Mouse (Mus musculus) activated CD4-positive, CD25-positive, alpha-beta regulatory T cell, adult 4 months (primary cell): ENCODE measurements at regions not wholly inside any gene's neighbourhood (a gene's known extent, or its start where the extent isn't known, plus 50 kb on each side); places are given as distances from the start of the nearest gene placed in this dataset.

Experiments
- ATAC-seq: one replicate; pipeline ENCODE4 v1.8.0; 2017

GRCm38 (mm10) chr13:85570886-85571527, 282.1 kb upstream of the Rasa1 start:
- no peak for ATAC-seq

- ATAC-seq, result no peak
These were observed 268.9 kb upstream of the Rasa1 start for GRCm38 (mm10) chr13:85557821-85558220.

- ATAC-seq, result peak; percentile 72
These were observed 267.3 kb upstream of the Rasa1 start for GRCm38 (mm10) chr13:85556101-85556853.

GRCm38 (mm10) chr13:85553072-85553471, 264.1 kb upstream of the Rasa1 start:
- ATAC-seq, result no peak

- ATAC-seq, result peak; percentile 41
These were observed 220.7 kb upstream of the Rasa1 start for GRCm38 (mm10) chr13:85509671-85510070.

- no peak for ATAC-seq
These were observed 219.6 kb upstream of the Rasa1 start for GRCm38 (mm10) chr13:85508552-85508951.

GRCm38 (mm10) chr13:85507374-85508101, 218.6 kb upstream of the Rasa1 start:
- ATAC-seq, result peak; percentile 53

- peak; percentile 67 for ATAC-seq
These were observed 217.9 kb upstream of the Rasa1 start for GRCm38 (mm10) chr13:85506875-85507274.

GRCm38 (mm10) chr13:85506030-85506429, 217.1 kb upstream of the Rasa1 start:
- ATAC-seq, result no peak

GRCm38 (mm10) chr13:85505046-85505445, 216.1 kb upstream of the Rasa1 start:
- ATAC-seq, result peak; percentile 34

- no peak for ATAC-seq
These were observed 215.1 kb upstream of the Rasa1 start for GRCm38 (mm10) chr13:85504001-85504400.

- ATAC-seq, result peak; percentile 88
These were observed 209.8 kb upstream of the Rasa1 start for GRCm38 (mm10) chr13:85498696-85499095.

- ATAC-seq, result peak; percentile 71
These were observed 195.9 kb upstream of the Rasa1 start for GRCm38 (mm10) chr13:85484790-85485189.

- no peak for ATAC-seq
These were observed 194.4 kb upstream of the Rasa1 start for GRCm38 (mm10) chr13:85483348-85483747.

GRCm38 (mm10) chr13:85479405-85479804, 190.5 kb upstream of the Rasa1 start:
- peak; percentile 52 for ATAC-seq

GRCm38 (mm10) chr13:85476274-85476846, 187.4 kb upstream of the Rasa1 start:
- peak; percentile 46 for ATAC-seq

- no peak for ATAC-seq
These were observed 182.4 kb upstream of the Rasa1 start for GRCm38 (mm10) chr13:85471340-85471739.

- ATAC-seq, result peak; percentile 74
These were observed 170.5 kb upstream of the Rasa1 start for GRCm38 (mm10) chr13:85459387-85459786.

GRCm38 (mm10) chr13:85458611-85459010, 169.7 kb upstream of the Rasa1 start:
- ATAC-seq, result no peak

- no peak for ATAC-seq
These were observed 150.7 kb upstream of the Rasa1 start for GRCm38 (mm10) chr13:85439581-85439980.

- ATAC-seq, result no peak
These were observed 148.9 kb upstream of the Rasa1 start for GRCm38 (mm10) chr13:85437875-85438274.

- no peak for ATAC-seq
These were observed 148.1 kb upstream of the Rasa1 start for GRCm38 (mm10) chr13:85437009-85437408.

- ATAC-seq, result no peak
These were observed 147.3 kb upstream of the Rasa1 start for GRCm38 (mm10) chr13:85436254-85436653.
